Mouse (Mus musculus) embryonic fibroblast, embryonic 13.5 days (primary cell): Measurements from ENCODE around the gene Osgin1.

ENCODE experiments used
- CTCF ChIP-seq: IDR thresholded peaks from 2 replicates; pipeline ENCODE4 v1.5.1; 2011; ENCODE audit warnings: mild to moderate bottlenecking, control low read depth, low read length, moderate library complexity, borderline replicate concordance; ENCODE audit not compliant: insufficient read depth
- POLR2A ChIP-seq: IDR thresholded peaks from 2 replicates; pipeline ENCODE4 v1.6.1; 2011; ENCODE audit warnings: low read depth, mild to moderate bottlenecking, control low read depth, low read length, moderate library complexity

- TF ChIP-seq POLR2A (no peak), CTCF (no peak)
Observed at GRCm38 (mm10) chr8:119412037-119412734, 21.7 kb upstream of the Osgin1 start.
